Comparison of ENCODE assay signal across 8 mouse cellular contexts in genomic region chr7:35686216-35686615, GRCm38 (mm10). TPM values are rescaled to one million over a fixed set of nuclear protein-coding genes. Genes with fewer than 3 reads are reported as not detected.
DNase-seq lines count a peak whose midpoint lies in the region; ATAC-seq lines count a peak whose summit lies in the region.

No protein-coding gene starts in this region.

- peak overlapping the region; percentile 36; the same call in 1 of the 2 replicates for H3K4me2 ChIP-seq in limb, embryonic 12.5 days

- H3K27ac ChIP-seq in heart, embryonic 10.5 days, result peak overlapping the region; percentile 19; the same call in 1 of the 2 replicates
- H3K27ac ChIP-seq in limb, embryonic 12.5 days, result peak overlapping the region; percentile 57

- H3K36me3 ChIP-seq in heart, embryonic 10.5 days, result peaks cover 10% of the 10 kb centered on the region
- H3K36me3 ChIP-seq in limb, embryonic 12.5 days, result peaks cover 15% of the 10 kb centered on the region; the same call in 1 of the 2 replicates

- no peak overlapping the region for H3K4me3 ChIP-seq in heart, embryonic 10.5 days
- H3K4me3 ChIP-seq in limb, embryonic 12.5 days (replicated peaks), result no peak overlapping the region

- H3K27me3 ChIP-seq in heart, embryonic 10.5 days (ENCODE audit: insufficient read depth, poor library complexity, severe bottlenecking), result no peaks in the 10 kb centered on the region
- no peaks in the 10 kb centered on the region for H3K27me3 ChIP-seq in limb, embryonic 12.5 days

- WGBS in heart, embryonic 10.5 days, result 64% methylated on average over 11 of the region's 11 CpGs
- WGBS in limb, embryonic 12.5 days, result 48% methylated on average over 11 of the region's 11 CpGs

- no peaks in the 10 kb centered on the region for H3K9me3 ChIP-seq in heart, embryonic 10.5 days
- no peaks in the 10 kb centered on the region for H3K9me3 ChIP-seq in limb, embryonic 12.5 days

- no peak overlapping the region for H3K9ac ChIP-seq in limb, embryonic 12.5 days (replicated peaks)

- peak; percentile 63 for ATAC-seq in limb, embryonic 12.5 days (ENCODE audit: insufficient number of reproducible peaks, insufficient read depth, low FRiP score, low TSS enrichment, low read depth)

- peaks cover 18% of the 10 kb centered on the region; the same call in 1 of the 2 replicates for H3K4me1 ChIP-seq in heart, embryonic 10.5 days
- H3K4me1 ChIP-seq in limb, embryonic 12.5 days (replicated peaks), result peaks cover 31% of the 10 kb centered on the region

- DNase-seq in heart, embryonic 10.5 days (ENCODE audit: low spot score), result peak; percentile 72
- no peak for DNase-seq in heart, adult 8-10 months (ENCODE audit: low spot score)
- peak; percentile 27 for DNase-seq in ovary, postnatal 36 days (ENCODE audit: low spot score)
- DNase-seq in ovary, postnatal 10 days (ENCODE audit: low spot score), result no peak
- DNase-seq in right cerebral cortex, postnatal 4 days, result no peak
- no peak for DNase-seq in cerebellum, postnatal 4 days (ENCODE audit: low spot score in 2 of 2)
- DNase-seq in adrenal gland, adult 2 months, result no peak

RNA-seq across cellular contexts. Expression of gene Pdcd5, which starts 38.9 kb away (rescaled TPM):
- polyA plus RNA-seq in heart, embryonic 10.5 days (2016; fragmentation: Nextera tagmentation; extraction: Ambion mirVana), result 321 and 332 TPM in 2 replicates
- total RNA-seq in heart, adult 8-10 months (2022), result 100 to 1,000 TPM in 1 of 4 experiments, 10 to 100 TPM in 3; 67.2 to 104 (median 89.7) TPM
- 327 and 339 TPM in 2 replicates for polyA plus RNA-seq in limb, embryonic 12.5 days (2016; fragmentation: Nextera tagmentation; extraction: Ambion mirVana)
- 10 to 100 TPM; 87.1 to 88.8 TPM for total RNA-seq in adrenal gland, adult 2 months (2021)
- polyA plus RNA-seq in adrenal gland, adult 2 months (2012; rRNA removed), result 21.2 and 21.3 TPM in 2 replicates

Comparison
In these comparisons a context has a peak if more than half of its experiments do, and no peak if none do; other contexts are left out.
1. DNase-seq: peak in heart, embryonic 10.5 days (single experiment) and ovary, postnatal 36 days (single experiment); none in heart, adult 8-10 months (single experiment), ovary, postnatal 10 days (single experiment), right cerebral cortex, postnatal 4 days (single experiment), cerebellum, postnatal 4 days (0 of 2) and adrenal gland, adult 2 months (single experiment).
2. RNA of gene Pdcd5, which starts 38.9 kb away (polyA plus RNA-seq): 327 to 339 TPM in limb, embryonic 12.5 days and 321 to 332 TPM in heart, embryonic 10.5 days; 21.2 to 21.3 TPM in adrenal gland, adult 2 months; every median in the first group is over 10 times any median in the second.